Mouse (Mus musculus): ENCODE measurements at regions not wholly inside any gene's neighbourhood (a gene's known extent, or its start where the extent isn't known, plus 50 kb on each side); places are given as distances from the start of the nearest gene placed in this dataset.

DNA sequence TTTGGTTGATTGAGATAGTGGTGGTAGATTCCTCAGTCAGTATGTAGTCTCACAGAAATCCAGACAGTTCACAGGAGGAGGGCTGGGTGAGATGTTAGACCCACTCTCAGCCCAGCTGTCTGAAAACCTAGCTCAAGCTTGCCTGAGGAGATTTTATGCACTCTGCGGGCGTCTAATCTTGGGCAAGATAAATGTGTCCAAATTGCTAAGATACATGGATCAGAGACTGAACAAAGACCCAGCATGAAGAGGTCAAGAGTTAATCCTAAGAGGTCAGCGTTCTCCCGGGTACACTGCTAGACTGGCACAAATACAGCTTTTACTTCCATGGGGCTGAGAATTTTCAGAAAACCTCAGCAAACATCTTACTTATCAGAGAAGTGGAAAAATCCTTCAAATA, 186.8 kb upstream of the Dusp10 start:
- Histone ChIP-seq H3K4me3 (ENCODE audit: low read depth, low read length) (no peak overlapping the region), H3K27me3 (ENCODE audit: control insufficient read depth, insufficient read depth, low read length) (no peaks in the 10 kb centered on the region), H3K36me3 (replicated peaks; ENCODE audit: control insufficient read depth, insufficient read depth, low read depth, low read length) (no peaks in the 10 kb centered on the region), H3K4me1 (ENCODE audit: control insufficient read depth, insufficient read depth, low read length) (no peaks in the 10 kb centered on the region), H3K27ac (replicated peaks; ENCODE audit: low read depth, low read length) (no peak overlapping the region), H3K9me3 (replicated peaks; ENCODE audit: control insufficient read depth, low read length) (no peaks in the 10 kb centered on the region), H3K4me2 (ENCODE audit: low read depth, low read length) (no peak overlapping the region), H3K9ac (replicated peaks; ENCODE audit: low read length) (no peak overlapping the region)
- ATAC-seq (replicated peaks; ENCODE audit: insufficient number of reproducible peaks, low FRiP score, low TSS enrichment, low read depth) (no peak), DNase-seq (ENCODE audit: low spot score) (no peak)
- WGBS: 17% methylated on average over 4 of the region's 4 CpGs

GRCm38 (mm10) chr1:183845135-183845534, 168.0 kb upstream of the Dusp10 start:
- Histone ChIP-seq H3K4me3 (ENCODE audit: low read depth, low read length) (no peak overlapping the region), H3K27me3 (ENCODE audit: control insufficient read depth, insufficient read depth, low read length) (no peaks in the 10 kb centered on the region; the same call in 1 of the 2 replicates), H3K9me3 (replicated peaks; ENCODE audit: control insufficient read depth, low read length) (no peaks in the 10 kb centered on the region), H3K27ac (replicated peaks; ENCODE audit: low read depth, low read length) (no peak overlapping the region), H3K4me1 (ENCODE audit: control insufficient read depth, insufficient read depth, low read length) (no peaks in the 10 kb centered on the region), H3K4me2 (ENCODE audit: low read depth, low read length) (no peak overlapping the region), H3K9ac (replicated peaks; ENCODE audit: low read length) (no peak overlapping the region), H3K36me3 (replicated peaks; ENCODE audit: control insufficient read depth, insufficient read depth, low read depth, low read length) (no peaks in the 10 kb centered on the region)
- WGBS: 76% methylated on average over 4 of the region's 4 CpGs
- DNase-seq (ENCODE audit: low spot score) (no peak), ATAC-seq (replicated peaks; ENCODE audit: insufficient number of reproducible peaks, low FRiP score, low TSS enrichment, low read depth) (no peak)

DNA sequence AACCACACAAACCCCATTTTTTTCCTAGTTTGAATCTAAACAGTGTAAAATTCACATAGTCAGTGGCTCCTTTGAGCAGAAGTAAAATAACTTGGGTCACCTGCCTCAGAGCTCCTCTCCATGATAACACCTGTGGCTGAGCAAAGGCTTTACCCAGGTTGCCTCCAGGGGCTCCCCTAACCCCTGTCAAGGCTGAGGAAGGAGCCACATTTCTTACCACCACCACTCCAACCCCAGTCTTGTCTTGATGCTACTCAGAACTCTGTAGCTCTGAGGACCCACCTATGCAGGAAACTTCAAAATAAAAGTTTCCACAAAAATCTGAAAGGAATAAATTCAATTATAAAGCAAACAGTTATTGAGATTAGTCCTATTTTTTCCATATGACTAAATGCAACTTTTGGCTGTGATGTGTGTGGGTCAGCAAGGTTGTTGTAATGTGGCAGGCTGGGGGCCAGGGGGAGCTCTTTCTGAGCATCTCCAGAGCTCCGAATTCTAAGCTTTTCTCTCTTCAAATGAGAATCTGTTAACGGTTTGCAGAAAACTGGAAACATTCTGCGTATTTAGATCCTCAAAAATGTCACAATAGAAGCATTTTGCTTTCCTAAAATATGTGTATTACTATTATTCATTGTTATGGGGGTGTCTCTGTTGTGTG, 159.0 kb upstream of the Dusp10 start:
- ATAC-seq (replicated peaks; ENCODE audit: insufficient number of reproducible peaks, low FRiP score, low TSS enrichment, low read depth): no peak

GRCm38 (mm10) chr1:183865111-183865510, 148.0 kb upstream of the Dusp10 start:
- 83% methylated on average over 4 of the region's 4 CpGs for WGBS
- no peak for ATAC-seq (replicated peaks; ENCODE audit: insufficient number of reproducible peaks, low FRiP score, low TSS enrichment, low read depth)
- no peak overlapping the region for H3K27ac ChIP-seq (replicated peaks; ENCODE audit: low read depth, low read length)
- no peaks in the 10 kb centered on the region for H3K36me3 ChIP-seq (replicated peaks; ENCODE audit: control insufficient read depth, insufficient read depth, low read depth, low read length)
- H3K4me2 ChIP-seq (ENCODE audit: low read depth, low read length): no peak overlapping the region
- H3K9ac ChIP-seq (replicated peaks; ENCODE audit: low read length): no peak overlapping the region
- H3K4me3 ChIP-seq (ENCODE audit: low read depth, low read length): no peak overlapping the region
- no peak for DNase-seq (ENCODE audit: low spot score)
- H3K27me3 ChIP-seq (ENCODE audit: control insufficient read depth, insufficient read depth, low read length): no peaks in the 10 kb centered on the region
- H3K4me1 ChIP-seq (ENCODE audit: control insufficient read depth, insufficient read depth, low read length): no peaks in the 10 kb centered on the region
- no peaks in the 10 kb centered on the region for H3K9me3 ChIP-seq (replicated peaks; ENCODE audit: control insufficient read depth, low read length)

More for the DNA sequence above, 159.0 kb upstream of the Dusp10 start:
- H3K36me3 ChIP-seq (replicated peaks; ENCODE audit: control insufficient read depth, insufficient read depth, low read depth, low read length): no peaks in the 10 kb centered on the region
- no peak overlapping the region for H3K4me2 ChIP-seq (ENCODE audit: low read depth, low read length)
- H3K27ac ChIP-seq (replicated peaks; ENCODE audit: low read depth, low read length): no peak overlapping the region
- no peak overlapping the region for H3K9ac ChIP-seq (replicated peaks; ENCODE audit: low read length)
- DNase-seq (ENCODE audit: low spot score): peak; percentile 12
- H3K9me3 ChIP-seq (replicated peaks; ENCODE audit: control insufficient read depth, low read length): no peaks in the 10 kb centered on the region
- WGBS: 66% methylated on average over 3 of the region's 3 CpGs
- H3K27me3 ChIP-seq (ENCODE audit: control insufficient read depth, insufficient read depth, low read length): no peaks in the 10 kb centered on the region
- no peaks in the 10 kb centered on the region for H3K4me1 ChIP-seq (ENCODE audit: control insufficient read depth, insufficient read depth, low read length)
- H3K4me3 ChIP-seq (ENCODE audit: low read depth, low read length): no peak overlapping the region

DNA sequence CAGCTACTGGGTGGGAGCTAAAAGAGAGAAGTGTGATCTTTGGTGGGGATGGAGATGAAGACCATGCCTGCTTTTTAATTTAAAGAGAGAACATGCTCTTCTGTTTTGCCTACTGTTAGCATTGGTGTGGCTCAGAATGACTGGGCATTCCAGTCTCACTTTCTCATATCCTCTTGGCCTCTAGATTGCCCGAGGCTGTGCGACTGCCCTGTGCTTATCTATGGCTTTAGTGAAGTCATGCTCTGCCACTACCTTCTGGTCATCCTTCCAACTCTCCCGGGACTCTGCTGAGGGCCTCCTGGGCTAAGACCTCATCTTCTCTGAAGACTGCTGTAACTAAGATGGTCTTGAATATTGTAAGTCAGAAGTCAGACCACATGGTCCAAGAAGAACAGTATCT, 147.5 kb upstream of the Dusp10 start:
- H3K4me3 ChIP-seq (ENCODE audit: low read depth, low read length): no peak overlapping the region
- no peaks in the 10 kb centered on the region for H3K27me3 ChIP-seq (ENCODE audit: control insufficient read depth, insufficient read depth, low read length)
- no peak overlapping the region for H3K4me2 ChIP-seq (ENCODE audit: low read depth, low read length)
- H3K9ac ChIP-seq (replicated peaks; ENCODE audit: low read length): no peak overlapping the region
- no peaks in the 10 kb centered on the region for H3K4me1 ChIP-seq (ENCODE audit: control insufficient read depth, insufficient read depth, low read length)
- no peaks in the 10 kb centered on the region for H3K9me3 ChIP-seq (replicated peaks; ENCODE audit: control insufficient read depth, low read length)
- H3K27ac ChIP-seq (replicated peaks; ENCODE audit: low read depth, low read length): no peak overlapping the region
- WGBS: 79% methylated on average over 3 of the region's 3 CpGs
- DNase-seq (ENCODE audit: low spot score): no peak
- H3K36me3 ChIP-seq (replicated peaks; ENCODE audit: control insufficient read depth, insufficient read depth, low read depth, low read length): no peaks in the 10 kb centered on the region
- ATAC-seq (replicated peaks; ENCODE audit: insufficient number of reproducible peaks, low FRiP score, low TSS enrichment, low read depth): no peak

DNA sequence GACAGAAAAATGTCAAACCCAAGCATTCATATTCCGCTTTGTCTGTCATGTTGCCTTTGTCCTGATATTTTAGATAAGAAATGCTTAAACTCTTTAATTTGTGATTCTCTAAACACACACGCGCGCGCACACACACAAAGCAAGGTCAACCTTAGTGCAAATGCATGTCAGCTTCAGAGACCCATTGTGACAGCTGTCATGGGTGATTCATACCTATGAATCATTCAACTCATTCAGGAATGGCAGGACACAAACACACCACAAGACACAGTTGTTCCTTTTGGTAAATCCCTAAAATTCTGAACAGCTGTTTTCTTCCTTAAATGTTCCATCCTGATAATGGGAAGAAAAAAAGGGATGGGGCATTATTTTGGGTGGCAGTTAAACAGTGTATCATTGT, 144.1 kb upstream of the Dusp10 start:
- Histone ChIP-seq H3K27me3 (ENCODE audit: control insufficient read depth, insufficient read depth, low read length) (no peaks in the 10 kb centered on the region), H3K9me3 (replicated peaks; ENCODE audit: control insufficient read depth, low read length) (no peaks in the 10 kb centered on the region), H3K4me3 (ENCODE audit: low read depth, low read length) (no peak overlapping the region), H3K36me3 (replicated peaks; ENCODE audit: control insufficient read depth, insufficient read depth, low read depth, low read length) (no peaks in the 10 kb centered on the region), H3K9ac (replicated peaks; ENCODE audit: low read length) (no peak overlapping the region), H3K4me2 (ENCODE audit: low read depth, low read length) (no peak overlapping the region), H3K4me1 (ENCODE audit: control insufficient read depth, insufficient read depth, low read length) (no peaks in the 10 kb centered on the region), H3K27ac (replicated peaks; ENCODE audit: low read depth, low read length) (no peak overlapping the region)
- DNase-seq (ENCODE audit: low spot score): no peak
- 95% methylated on average over 5 of the region's 5 CpGs for WGBS
- ATAC-seq (replicated peaks; ENCODE audit: insufficient number of reproducible peaks, low FRiP score, low TSS enrichment, low read depth): no peak

- DNase-seq (ENCODE audit: low spot score) (no peak), ATAC-seq (replicated peaks; ENCODE audit: insufficient number of reproducible peaks, low FRiP score, low TSS enrichment, low read depth) (no peak)
- H3K4me3 ChIP-seq (ENCODE audit: low read depth, low read length): no peak overlapping the region
- H3K36me3 ChIP-seq (replicated peaks; ENCODE audit: control insufficient read depth, insufficient read depth, low read depth, low read length): no peaks in the 10 kb centered on the region
- no peak overlapping the region for H3K4me2 ChIP-seq (ENCODE audit: low read depth, low read length)
- H3K9ac ChIP-seq (replicated peaks; ENCODE audit: low read length): no peak overlapping the region
- 89% methylated on average over 3 of the region's 3 CpGs for WGBS
- no peaks in the 10 kb centered on the region for H3K4me1 ChIP-seq (ENCODE audit: control insufficient read depth, insufficient read depth, low read length)
- no peaks in the 10 kb centered on the region for H3K9me3 ChIP-seq (replicated peaks; ENCODE audit: control insufficient read depth, low read length)
- H3K27ac ChIP-seq (replicated peaks; ENCODE audit: low read depth, low read length): no peak overlapping the region
- no peaks in the 10 kb centered on the region for H3K27me3 ChIP-seq (ENCODE audit: control insufficient read depth, insufficient read depth, low read length)
Measured at GRCm38 (mm10) chr1:183895936-183896335, 117.2 kb upstream of the Dusp10 start.

DNA sequence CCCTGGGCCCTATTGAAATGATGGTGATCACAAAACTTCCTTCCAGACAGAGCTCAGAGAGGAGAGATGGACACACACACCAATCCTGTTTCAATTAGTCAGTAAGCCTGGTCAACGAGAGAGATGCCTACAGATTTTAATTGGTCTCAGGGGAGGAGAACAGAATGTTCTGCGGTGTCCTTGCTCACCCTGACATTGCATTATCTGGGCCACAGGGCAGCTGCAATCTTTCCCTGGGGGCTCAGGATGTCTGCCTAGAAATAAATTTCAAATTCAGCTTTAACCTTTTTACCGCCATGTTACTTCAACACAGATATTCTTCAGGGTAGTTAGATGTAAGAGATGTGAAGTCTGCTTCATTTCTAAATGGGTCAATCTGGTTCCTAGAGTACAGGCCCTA, 115.0 kb upstream of the Dusp10 start:
- no peaks in the 10 kb centered on the region for H3K9me3 ChIP-seq (replicated peaks; ENCODE audit: control insufficient read depth, low read length)
- no peak overlapping the region for H3K4me2 ChIP-seq (ENCODE audit: low read depth, low read length)
- DNase-seq (ENCODE audit: low spot score): no peak
- H3K4me3 ChIP-seq (ENCODE audit: low read depth, low read length): no peak overlapping the region
- H3K4me1 ChIP-seq (ENCODE audit: control insufficient read depth, insufficient read depth, low read length): no peaks in the 10 kb centered on the region
- H3K36me3 ChIP-seq (replicated peaks; ENCODE audit: control insufficient read depth, insufficient read depth, low read depth, low read length): no peaks in the 10 kb centered on the region
- H3K27ac ChIP-seq (replicated peaks; ENCODE audit: low read depth, low read length): no peak overlapping the region
- ATAC-seq (replicated peaks; ENCODE audit: insufficient number of reproducible peaks, low FRiP score, low TSS enrichment, low read depth): no peak
- 70% methylated on average over 3 of the region's 3 CpGs for WGBS
- H3K27me3 ChIP-seq (ENCODE audit: control insufficient read depth, insufficient read depth, low read length): no peaks in the 10 kb centered on the region
- no peak overlapping the region for H3K9ac ChIP-seq (replicated peaks; ENCODE audit: low read length)

Data from embryonic facial prominence, embryonic 11.5 days (tissue).